Mouse (Mus musculus): ENCODE results near the gene Sp140.
"Not testable (repeated sequence)": the region's sequence is repeated elsewhere in the genome, so short reads cannot be mapped to it uniquely, and the experiment has no call there.

Gene Sp140

GRCm38 (mm10) chr1:85649881-85650280 is 49.7 kb downstream of the Sp140 start, which contains the start of gene Sp100:
Gene Sp100 (plus strand): TSS chr1:85649988.
- DNase-seq (ENCODE audit: low spot score) = not testable (repeated sequence)

GRCm38 (mm10) chr1:85650524-85650923 is 50.3 kb downstream of the Sp140 start:
- not testable (repeated sequence) for DNase-seq (ENCODE audit: low spot score)

- not testable (repeated sequence) for DNase-seq (ENCODE audit: low spot score)
Measured at GRCm38 (mm10) chr1:85651770-85652275, 51.6 kb downstream of the Sp140 start.

- DNase-seq (ENCODE audit: low spot score) = not testable (repeated sequence)
Measured at GRCm38 (mm10) chr1:85657211-85657610, 57.0 kb downstream of the Sp140 start.

GRCm38 (mm10) chr1:85664266-85664665 is 64.1 kb downstream of the Sp140 start:
- DNase-seq (ENCODE audit: low spot score) = no peak

- DNase-seq (ENCODE audit: low spot score) = no peak
Measured at GRCm38 (mm10) chr1:85680226-85680625, 80.0 kb downstream of the Sp140 start.

GRCm38 (mm10) chr1:85686666-85687065 is 86.5 kb downstream of the Sp140 start:
- no peak for DNase-seq (ENCODE audit: low spot score)

- DNase-seq (ENCODE audit: low spot score) = no peak
Measured at GRCm38 (mm10) chr1:85687346-85687745, 87.2 kb downstream of the Sp140 start.

- DNase-seq (ENCODE audit: low spot score) = no peak
Measured at GRCm38 (mm10) chr1:85690544-85690943, 90.4 kb downstream of the Sp140 start.

GRCm38 (mm10) chr1:85692281-85692680 is 92.1 kb downstream of the Sp140 start:
- DNase-seq (ENCODE audit: low spot score) = no peak

GRCm38 (mm10) chr1:85693280-85693679 is 93.1 kb downstream of the Sp140 start:
- no peak for DNase-seq (ENCODE audit: low spot score)

All from yolk sac, embryonic 10.5 days (tissue).